Mouse (Mus musculus): ENCODE measurements around the gene Dlst.

- TF ChIP-seq POLR2A (IDR thresholded peaks at IDR 0.05; ENCODE audit: control insufficient read depth, low read depth, low read length) (no peak), CTCF (IDR thresholded peaks at IDR 0.05; ENCODE audit: control insufficient read depth, insufficient read depth, insufficient replicate concordance, low read depth, low read length) (no peak)
Observed at GRCm38 (mm10) chr12:85101521-85102106, 9.0 kb upstream of the Dlst start.
